ENCODE assay signal across 8 mouse cellular contexts in genomic region chr5:120106424-120107073, GRCm38 (mm10). TPM values are rescaled to one million over a fixed set of nuclear protein-coding genes. Genes with fewer than 3 reads are reported as not detected.
A peak's percentile ranks its signal among the peaks of the same experiment; 100 is the strongest.
DNase-seq lines count a peak whose midpoint lies in the region; ATAC-seq and TF ChIP-seq lines count a peak whose summit lies in the region.

No protein-coding gene starts in this region.

- no peak overlapping the region for H3K9ac ChIP-seq in heart, postnatal 0 days (replicated peaks; ENCODE audit: low read depth, low read length)
- no peak overlapping the region for H3K9ac ChIP-seq in midbrain, postnatal 0 days (replicated peaks; ENCODE audit: low read length, poor library complexity, severe bottlenecking)

- H3K4me2 ChIP-seq in heart, postnatal 0 days (ENCODE audit: low read depth, low read length) = no peak overlapping the region
- H3K4me2 ChIP-seq in midbrain, postnatal 0 days (ENCODE audit: low read depth, low read length, poor library complexity, severe bottlenecking) = no peak overlapping the region

- 22% methylated on average over 12 of the region's 12 CpGs for WGBS in heart, postnatal 0 days
- WGBS in thymus, adult 2 months = 26% methylated on average over 12 of the region's 12 CpGs
- 28% methylated on average over 12 of the region's 12 CpGs for WGBS in midbrain, postnatal 0 days

- peak; percentile 83 for TF ChIP-seq CTCF in heart, postnatal 0 days (IDR thresholded peaks at IDR 0.05; ENCODE audit: low read depth)
- peak; percentile 80; the same call in 1 of the 2 replicates for TF ChIP-seq CTCF in thymus, adult 2 months (IDR thresholded peaks at IDR 0.05; ENCODE audit: borderline replicate concordance, control insufficient read depth, extremely low read depth, insufficient read depth, low read length, poor library complexity)
- peak; percentile 83 for TF ChIP-seq CTCF in midbrain, postnatal 0 days (IDR thresholded peaks at IDR 0.05)

- no peak; the same call in 1 of the 2 replicates for ATAC-seq in heart, postnatal 0 days (ENCODE audit: insufficient read depth, low read depth)
- no peak for ATAC-seq in midbrain, postnatal 0 days (ENCODE audit: low FRiP score)

- no peaks in the 10 kb centered on the region for H3K4me1 ChIP-seq in heart, postnatal 0 days (ENCODE audit: control insufficient read depth, insufficient read depth)
- no peaks in the 10 kb centered on the region for H3K4me1 ChIP-seq in thymus, adult 2 months (replicated peaks; ENCODE audit: control insufficient read depth, insufficient read depth, low read length)
- no peaks in the 10 kb centered on the region for H3K4me1 ChIP-seq in midbrain, postnatal 0 days (ENCODE audit: insufficient read depth, low read length)

- TF ChIP-seq POLR2A in thymus, adult 2 months (IDR thresholded peaks at IDR 0.05; ENCODE audit: control insufficient read depth, extremely low read depth, insufficient read depth, low read length, poor library complexity) = no peak

- H3K27ac ChIP-seq in heart, postnatal 0 days (ENCODE audit: low read depth) = no peak overlapping the region
- H3K27ac ChIP-seq in thymus, adult 2 months (ENCODE audit: control insufficient read depth, insufficient read depth, low read length) = no peak overlapping the region
- H3K27ac ChIP-seq in midbrain, postnatal 0 days (ENCODE audit: low read depth, low read length) = no peak overlapping the region

- no peaks in the 10 kb centered on the region for H3K9me3 ChIP-seq in heart, postnatal 0 days (replicated peaks; ENCODE audit: control insufficient read depth, low read length)
- H3K9me3 ChIP-seq in midbrain, postnatal 0 days (ENCODE audit: low read length) = no peaks in the 10 kb centered on the region

- no peaks in the 10 kb centered on the region for H3K36me3 ChIP-seq in heart, postnatal 0 days (replicated peaks; ENCODE audit: control insufficient read depth, insufficient read depth, low read length)
- no peaks in the 10 kb centered on the region for H3K36me3 ChIP-seq in thymus, adult 2 months (ENCODE audit: control insufficient read depth, insufficient read depth, low read length)
- H3K36me3 ChIP-seq in midbrain, postnatal 0 days (ENCODE audit: insufficient read depth, low read length) = no peaks in the 10 kb centered on the region

- no peak for TF ChIP-seq EP300 in heart, postnatal 0 days (IDR thresholded peaks at IDR 0.05; ENCODE audit: low read depth)

- intact Hi-C loops in heart, postnatal 25 days (cut with DNase I) = loop anchor here (10.0 kb wide), 1 partner anchor 1332 kb away; no protein-coding TSS in a partner anchor

- no peak for DNase-seq in heart, postnatal 0 days (ENCODE audit: low spot score)
- no peak for DNase-seq in heart, adult 8-10 months (ENCODE audit: low spot score)
- DNase-seq in thymus, adult 2 months = peak; percentile 47
- no peak for DNase-seq in thymus, adult 18-20 months
- DNase-seq in forelimb bud, embryonic 11.5 days (ENCODE audit: low read depth, low spot score) = peak; percentile 72
- peak; percentile 47 for DNase-seq in midbrain, postnatal 0 days (ENCODE audit: low spot score)
- no peak for DNase-seq in ovary, postnatal 10 days (ENCODE audit: low spot score)
- no peak for DNase-seq in heart, postnatal 25 days (ENCODE audit: low spot score)

- no peak overlapping the region for H3K4me3 ChIP-seq in heart, postnatal 0 days (ENCODE audit: low read depth, low read length)
- H3K4me3 ChIP-seq in thymus, adult 2 months (ENCODE audit: control insufficient read depth, insufficient read depth, low read length) = no peak overlapping the region
- no peak overlapping the region for H3K4me3 ChIP-seq in midbrain, postnatal 0 days (ENCODE audit: low read depth, low read length)

- H3K27me3 ChIP-seq in heart, postnatal 0 days (ENCODE audit: control insufficient read depth, insufficient read depth, low read length) = peaks cover 18% of the 10 kb centered on the region; the same call in 1 of the 2 replicates
- H3K27me3 ChIP-seq in thymus, adult 2 months (ENCODE audit: control insufficient read depth, insufficient read depth, low read length) = no peaks in the 10 kb centered on the region
- peaks cover 11% of the 10 kb centered on the region for H3K27me3 ChIP-seq in midbrain, postnatal 0 days (ENCODE audit: insufficient read depth, low read length)

RNA-seq across cellular contexts. Expression of gene Rbm19, which starts 9.7 kb away (rescaled TPM):
- 19.5 and 20.8 TPM in 2 replicates for total RNA-seq in heart, postnatal 0 days (2014; rRNA removed; ENCODE audit: low replicate concordance)
- 10.2 and 10.8 TPM in 2 replicates for polyA plus RNA-seq in heart, postnatal 0 days (2015; fragmentation: Nextera tagmentation; extraction: Ambion mirVana)
- 10 to 100 TPM; 18.9 to 25.9 (median 21.1) TPM for total RNA-seq in heart, adult 8-10 months (2022)
- polyA plus RNA-seq in thymus, adult 2 months (2012; rRNA removed) = 19.6 and 29.2 TPM in 2 replicates
- 34.5 and 34.7 TPM in 2 replicates for total RNA-seq in midbrain, postnatal 0 days (2014; rRNA removed)
- polyA plus RNA-seq in midbrain, postnatal 0 days (2015; fragmentation: Nextera tagmentation; extraction: Ambion mirVana) = 17.5 and 17.9 TPM in 2 replicates
- 10 to 100 TPM; 17.6 to 19.5 TPM for total RNA-seq in heart, postnatal 25 days (2021)

Comparison
In these comparisons a context has a peak if more than half of its experiments do, and no peak if none do; other contexts are left out.
1. DNase-seq: peak in thymus, adult 2 months (single experiment), forelimb bud, embryonic 11.5 days (single experiment) and midbrain, postnatal 0 days (single experiment); none in heart, postnatal 0 days (single experiment), heart, adult 8-10 months (single experiment), thymus, adult 18-20 months (0 of 2), ovary, postnatal 10 days (single experiment) and heart, postnatal 25 days (single experiment).
2. Peak in every context shown above with its lines, with median percentiles within 50 percentile points of each other: CTCF ChIP-seq.